Mouse (Mus musculus) retina, postnatal 1 day (tissue): ENCODE results near the gene Atp5j2.
"Not testable (repeated sequence)": the region's sequence is repeated elsewhere in the genome, so short reads cannot be mapped to it uniquely, and the experiment has no call there.

Experiments
- DNase-seq: peaks from one replicate; pipeline ENCODE4 v3.0.0-alpha.2; 2012

The Atp5j2 gene

DNA sequence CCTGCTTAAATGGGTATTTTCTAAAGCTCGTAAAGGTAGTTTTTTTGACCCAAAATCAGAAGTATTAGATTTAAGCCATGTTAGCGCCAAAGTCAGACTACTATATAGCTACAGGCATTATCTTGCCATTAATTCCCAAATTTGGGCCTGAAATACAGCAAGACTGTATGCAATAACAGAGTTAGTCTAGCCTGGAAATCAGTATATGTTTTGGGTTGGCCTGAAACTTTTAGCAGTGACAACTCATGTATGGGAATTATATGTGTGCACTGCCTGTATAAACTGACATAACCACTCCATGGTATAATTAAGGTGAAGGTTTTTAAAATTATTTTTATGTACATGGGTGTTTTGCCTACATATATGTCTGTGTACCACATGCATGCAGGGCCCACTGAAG lies at the start of gene Atp5j2:
Atp5j2 (minus strand) TSS at position 101 of the 400 bp plus-strand sequence.
- no peak for DNase-seq

DNA sequence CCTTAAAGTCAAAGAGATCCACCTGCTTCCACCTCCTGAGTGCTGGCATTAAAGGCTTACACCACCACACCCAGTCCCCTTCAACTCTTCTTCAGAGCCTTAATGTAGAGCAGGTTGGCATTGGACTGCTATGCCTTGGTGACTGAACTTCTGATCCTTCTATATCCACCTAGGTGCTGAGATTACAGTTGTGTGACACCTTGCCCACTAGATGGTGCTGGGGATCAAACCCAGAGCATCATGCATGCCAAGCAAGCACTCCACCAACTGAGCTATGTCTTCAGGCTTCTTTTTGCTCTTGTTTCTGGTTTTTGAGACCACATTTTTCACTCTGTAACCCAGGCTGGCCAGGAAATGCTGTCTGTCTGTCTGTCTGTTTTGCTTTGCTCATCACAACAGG lies 42.8 kb upstream of the Atp5j2 start:
- peak; percentile 46 for DNase-seq

GRCm38 (mm10) chr5:145231893-145232411 lies 40.1 kb upstream of the Atp5j2 start:
- DNase-seq = no peak

GRCm38 (mm10) chr5:145231367-145231871 lies 39.6 kb upstream of the Atp5j2 start, which contains the start of gene Zfp655:
Zfp655 (plus strand) TSS chr5:145231715.
- DNase-seq = peak; percentile 98

DNA sequence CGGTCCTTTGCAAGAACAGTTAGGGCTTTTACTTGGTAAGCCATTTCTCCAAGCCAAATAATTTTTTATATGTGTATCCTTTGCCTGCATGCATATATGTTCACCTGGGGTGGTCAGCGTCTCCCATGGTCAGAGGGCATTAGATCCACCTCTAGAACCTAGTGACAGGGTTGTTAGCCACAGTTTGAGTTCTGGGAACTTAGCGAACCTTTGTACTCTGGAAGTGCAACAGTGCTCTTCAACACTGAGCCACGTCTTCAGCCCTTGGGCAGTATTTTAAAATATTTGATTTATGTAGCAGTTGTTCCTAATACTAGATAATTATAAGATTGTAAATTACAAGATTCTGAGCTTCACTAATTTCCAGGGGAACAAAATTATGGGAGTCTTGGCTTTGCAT lies 38.8 kb upstream of the Atp5j2 start:
- no peak for DNase-seq

DNA sequence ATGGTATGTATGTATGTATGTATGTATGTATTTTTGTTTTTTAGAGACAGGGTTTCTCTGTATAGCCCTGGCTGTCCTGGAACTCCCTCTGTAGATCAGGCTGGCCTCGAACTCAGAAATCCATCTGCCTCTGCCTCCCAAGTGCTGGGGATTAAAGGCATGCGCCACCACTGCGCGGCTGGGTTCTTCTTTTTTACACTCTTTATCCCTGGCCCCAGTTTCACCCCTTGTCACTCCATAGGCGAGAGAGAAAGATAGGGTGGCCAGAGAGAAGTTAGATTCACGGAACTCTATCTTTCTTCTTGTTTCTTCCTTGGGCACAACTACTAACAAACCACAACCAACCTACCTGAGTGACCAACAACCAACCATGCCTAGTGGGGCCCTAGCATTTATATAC lies 37.4 kb upstream of the Atp5j2 start:
- DNase-seq = not testable (repeated sequence)

- no peak for DNase-seq
Observed at GRCm38 (mm10) chr5:145226453-145226852, 34.6 kb upstream of the Atp5j2 start.

- DNase-seq = no peak
Observed at GRCm38 (mm10) chr5:145223395-145223794, 31.5 kb upstream of the Atp5j2 start.

DNA sequence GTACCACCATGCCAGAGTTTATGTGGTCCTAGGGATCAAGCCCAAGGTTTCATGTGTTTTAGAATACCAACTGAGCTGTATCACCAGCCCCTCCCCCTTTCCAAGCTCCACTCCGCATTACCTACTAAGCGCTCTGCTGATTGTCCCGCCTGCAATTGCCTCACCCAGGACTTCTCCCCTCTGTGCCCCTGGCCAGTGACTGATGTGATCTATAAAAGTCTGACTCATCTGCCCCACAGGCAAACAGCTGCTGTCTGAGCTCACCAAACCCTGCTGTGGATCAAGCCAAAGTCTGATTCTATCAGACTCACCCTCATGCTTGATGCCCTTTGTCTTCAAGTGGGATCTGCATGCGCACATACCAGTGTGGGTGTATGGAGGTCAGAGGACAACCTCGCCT lies 31.0 kb upstream of the Atp5j2 start:
- peak; percentile 10 for DNase-seq

- DNase-seq = no peak
Observed at GRCm38 (mm10) chr5:145219981-145220380, 28.1 kb upstream of the Atp5j2 start.

- no peak for DNase-seq
Observed at GRCm38 (mm10) chr5:145218671-145219070, 26.8 kb upstream of the Atp5j2 start.

DNA sequence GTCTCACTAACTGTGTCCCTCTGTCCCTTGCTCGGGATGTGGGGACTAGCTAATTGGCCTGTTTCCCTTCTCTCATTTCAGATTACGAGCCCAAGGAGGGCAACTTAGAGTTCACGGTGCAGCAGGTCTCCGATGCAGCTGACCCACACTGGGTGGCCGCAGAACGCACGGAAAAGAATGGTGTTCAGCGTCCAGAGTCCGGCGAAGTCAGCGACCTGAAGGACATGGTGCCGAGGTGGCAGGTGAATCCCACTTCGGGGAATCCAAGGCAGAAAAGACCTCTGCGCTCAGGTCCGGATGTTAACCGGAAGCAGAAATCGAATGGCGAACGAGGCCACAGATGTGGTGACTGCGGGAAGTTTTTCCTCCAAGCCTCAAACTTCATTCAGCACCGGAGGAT lies 26.3 kb upstream of the Atp5j2 start:
- no peak for DNase-seq

- DNase-seq = no peak
Observed at GRCm38 (mm10) chr5:145217746-145218145, 25.9 kb upstream of the Atp5j2 start.

GRCm38 (mm10) chr5:145214679-145215078 lies 22.8 kb upstream of the Atp5j2 start:
- no peak for DNase-seq

DNA sequence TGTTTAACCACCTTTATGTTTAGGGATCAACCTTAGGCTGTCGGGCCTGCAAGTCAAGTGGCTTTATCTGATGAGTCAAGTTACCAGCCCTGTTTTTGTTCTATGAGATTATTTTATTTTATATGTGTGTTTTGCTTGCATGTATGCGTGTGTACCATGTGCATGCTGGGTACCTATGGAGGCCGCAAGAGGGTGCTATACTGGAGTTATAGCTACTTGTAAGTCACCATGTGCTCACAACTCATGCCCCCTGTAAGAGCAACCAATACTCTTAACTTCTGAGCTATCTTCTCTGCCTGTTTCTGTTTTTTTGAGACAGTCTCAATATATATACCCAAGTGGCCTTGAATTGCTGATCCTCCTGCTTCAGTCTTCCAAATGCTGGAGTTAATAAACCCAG lies 21.6 kb upstream of the Atp5j2 start:
- DNase-seq = no peak

DNA sequence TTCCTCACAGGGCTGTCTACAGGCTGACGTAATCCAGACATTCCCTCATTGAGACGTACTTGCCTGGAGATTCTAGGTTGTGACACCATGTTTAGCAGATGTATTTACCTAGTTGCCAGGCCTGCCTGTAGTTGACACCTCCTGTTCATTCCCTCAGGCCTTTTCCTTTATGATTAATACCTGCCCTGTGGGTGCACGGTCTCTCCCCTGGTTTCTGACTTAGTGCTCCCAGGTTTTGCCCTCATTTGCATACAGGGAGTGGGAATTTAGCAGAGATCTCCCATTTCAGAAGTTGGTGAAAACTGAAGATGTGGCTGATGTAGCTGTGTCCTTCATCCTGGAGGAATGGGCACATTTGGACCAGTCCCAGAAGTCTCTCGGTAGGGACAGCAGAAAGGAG lies 20.4 kb upstream of the Atp5j2 start:
- no peak for DNase-seq

- DNase-seq = no peak
Observed at GRCm38 (mm10) chr5:145211340-145211739, 19.5 kb upstream of the Atp5j2 start.

DNA sequence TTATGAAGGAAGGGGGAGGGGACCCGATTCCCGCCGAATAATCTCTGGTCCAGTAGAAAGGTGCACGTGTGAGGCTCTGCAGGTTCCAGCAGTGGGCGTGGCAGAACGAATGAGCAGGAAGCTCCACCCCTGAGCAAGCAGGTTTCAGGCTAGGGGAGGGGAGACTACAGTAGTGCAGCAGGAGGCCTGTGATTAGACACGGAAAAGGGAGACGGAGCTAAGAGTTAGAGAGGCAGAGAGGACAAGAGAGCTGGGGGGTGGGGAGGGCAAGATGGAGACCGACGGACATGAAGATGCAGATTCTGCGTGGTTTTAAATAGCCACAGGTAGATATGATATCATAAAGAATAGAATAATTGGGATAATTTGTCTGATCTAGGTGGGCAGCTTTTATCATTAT lies 16.5 kb upstream of the Atp5j2 start:
- DNase-seq = not testable (repeated sequence)

DNA sequence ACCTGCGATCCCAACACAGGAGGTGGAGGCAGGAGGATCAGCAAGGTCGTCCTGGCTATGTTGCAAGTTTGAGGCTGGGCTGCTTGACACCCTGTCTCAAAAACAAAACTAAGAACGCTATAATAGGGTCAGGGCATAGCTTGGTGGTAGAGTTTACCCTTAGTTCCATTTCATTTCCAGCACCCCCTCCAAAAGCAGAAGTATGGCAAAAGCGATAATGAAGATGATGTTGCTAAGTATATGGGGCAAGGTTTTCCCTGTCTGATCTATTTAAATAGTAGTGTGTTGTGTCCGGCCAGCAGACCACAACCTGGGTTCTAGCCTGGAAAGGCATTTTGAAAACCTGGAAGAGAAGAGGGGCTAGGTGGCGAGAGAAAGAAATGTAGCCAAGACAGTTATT lies 16.1 kb upstream of the Atp5j2 start:
- DNase-seq = no peak

DNA sequence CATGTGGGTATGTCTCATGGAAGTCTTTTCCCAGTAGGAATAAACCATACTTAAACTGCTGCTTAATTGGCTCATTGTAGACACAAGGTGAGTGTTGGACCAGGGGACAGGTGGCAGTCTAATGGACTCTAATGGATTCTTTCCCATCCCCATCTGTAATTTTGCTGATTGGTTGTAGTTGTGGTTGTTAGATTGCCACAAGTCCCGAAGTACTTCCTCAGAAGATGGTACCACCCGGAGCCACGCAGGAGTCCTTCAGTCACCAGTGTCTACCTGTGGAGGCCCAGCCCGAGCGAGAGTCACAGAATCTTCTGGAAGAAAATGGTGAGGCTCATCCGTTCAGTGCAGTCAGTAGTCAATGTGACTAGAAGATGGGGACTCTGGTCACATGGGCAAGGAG lies 15.5 kb upstream of the Atp5j2 start:
- no peak for DNase-seq

DNA sequence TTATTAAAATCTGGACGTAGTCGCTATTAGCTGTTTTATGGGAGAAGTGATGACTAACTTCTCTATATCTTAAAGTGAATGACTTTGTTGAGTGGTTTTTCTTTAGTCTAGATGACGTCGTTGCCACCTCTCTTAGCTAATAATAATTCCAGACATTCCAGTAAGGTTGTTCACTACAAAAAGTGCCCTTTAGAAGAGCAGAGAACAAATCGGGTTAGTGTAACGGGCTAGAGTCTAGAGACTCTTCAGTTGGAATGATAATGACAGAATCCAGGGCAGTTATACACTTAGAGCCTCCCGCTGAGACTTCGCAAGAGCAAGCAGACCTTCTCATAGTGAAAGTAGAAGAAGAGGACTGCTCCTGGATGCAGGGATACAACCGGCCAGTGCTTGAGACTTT lies 13.2 kb upstream of the Atp5j2 start:
- no peak for DNase-seq

DNA sequence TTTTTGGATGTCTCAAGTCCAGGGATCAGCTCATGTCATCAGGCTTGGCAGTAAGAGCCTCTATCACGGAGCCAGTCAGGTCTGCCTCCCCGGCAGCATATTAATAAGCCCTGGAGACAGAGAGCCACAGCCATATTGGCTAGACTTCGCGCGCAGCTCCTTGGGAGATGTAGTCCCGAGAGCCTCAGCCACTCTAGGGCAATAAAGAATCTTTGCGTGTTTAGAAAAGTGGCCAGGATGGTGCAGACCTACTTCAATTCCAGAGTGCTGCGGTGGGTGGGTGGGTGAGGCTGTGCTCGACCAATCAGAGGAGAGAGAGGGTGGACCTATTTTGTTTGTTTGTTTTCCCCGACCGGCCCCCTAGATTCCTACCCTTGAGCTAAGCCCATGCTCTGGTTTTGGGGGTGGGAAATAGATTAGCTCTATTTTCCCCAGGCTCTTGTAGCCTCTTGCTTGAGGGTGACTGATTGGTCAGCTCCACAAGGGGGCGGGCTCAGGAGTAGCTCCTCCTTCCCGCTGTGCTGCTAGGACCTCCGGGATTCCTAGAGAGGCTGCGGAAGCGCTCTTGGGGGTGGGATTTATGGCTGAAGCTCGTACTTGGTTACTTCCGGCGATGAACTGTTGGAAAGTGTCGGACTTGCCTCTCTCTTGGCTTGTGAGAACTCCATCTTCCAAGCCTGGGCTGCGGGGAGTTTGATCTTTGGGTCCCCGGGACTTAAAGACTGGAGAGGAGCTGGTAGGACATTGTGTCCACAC lies 12.3 kb upstream of the Atp5j2 start, which contains the start of gene Zkscan5:
Zkscan5 (plus strand) TSS at position 627 of the 756 bp plus-strand sequence.
- DNase-seq = peak; percentile 99

DNA sequence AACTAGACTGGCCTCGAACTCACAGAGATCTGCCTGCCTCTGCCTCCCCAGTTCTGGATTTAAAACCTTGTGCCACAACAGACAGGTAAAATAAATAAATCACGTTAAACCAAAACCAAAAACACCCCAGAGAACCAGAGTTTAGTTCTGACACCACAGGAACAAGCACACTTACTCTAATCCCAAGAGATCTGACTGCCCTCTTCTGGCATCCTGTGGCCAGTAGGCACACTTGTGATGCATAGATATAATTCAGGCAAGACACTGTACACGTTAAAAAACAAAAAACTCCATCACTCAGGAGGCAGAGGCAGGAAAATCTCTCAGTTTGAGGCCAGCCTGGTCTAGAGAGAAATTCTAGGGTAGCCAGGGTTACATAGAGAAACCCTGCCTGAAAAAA lies 10.6 kb upstream of the Atp5j2 start:
- no peak for DNase-seq

- peak; percentile 94 for DNase-seq
Observed at GRCm38 (mm10) chr5:145201321-145201991, 9.6 kb upstream of the Atp5j2 start, which contains the start of gene Zkscan14. Zkscan14 (minus strand) TSS chr5:145201868.
